Mouse (Mus musculus) hindbrain, embryonic 13.5 days (tissue): ENCODE measurements around the gene Scn8a. TPM values are rescaled to one million over a fixed set of nuclear protein-coding genes. Genes with fewer than 3 reads are reported as not detected.

Experiments used
- ATAC-seq: fragments of 200-750 bp; cut with Nextera tagmentation; 2 replicates; pipeline ENCODE4 v1.8.0; 2017; ENCODE audit warnings: moderate TSS enrichment; ENCODE audit not compliant: low FRiP score
- H3K27ac ChIP-seq: fragments of 300-500 bp; sonication (generic); 2 replicates; pipeline ENCODE4 v1.5.1; 2015; ENCODE audit warnings: inconsistent platforms, mild to moderate bottlenecking, moderate library complexity
- H3K27me3 ChIP-seq: fragments of 300-500 bp; sonication (generic); 2 replicates; pipeline ENCODE4 v1.6.1; 2015; ENCODE audit warnings: mild to moderate bottlenecking, inconsistent platforms
- H3K36me3 ChIP-seq: fragments of 300-500 bp; sonication (generic); 2 replicates; pipeline ENCODE4 v1.6.1; 2015; ENCODE audit warnings: mild to moderate bottlenecking, inconsistent platforms
- H3K4me1 ChIP-seq: fragments of 300-500 bp; sonication (generic); replicated peaks from 2 replicates; pipeline ENCODE4 v1.6.1; 2015; ENCODE audit warnings: inconsistent platforms
- H3K4me2 ChIP-seq: fragments of 300-500 bp; sonication (generic); 2 replicates; pipeline ENCODE4 v1.6.1; 2015; ENCODE audit warnings: inconsistent platforms, mild to moderate bottlenecking, moderate library complexity
- H3K4me3 ChIP-seq: fragments of 300-500 bp; sonication (generic); 2 replicates; pipeline ENCODE4 v1.5.1; 2015; ENCODE audit warnings: mild to moderate bottlenecking, inconsistent platforms
- H3K9ac ChIP-seq: fragments of 300-500 bp; sonication (generic); 2 replicates; pipeline ENCODE4 v1.6.1; 2015; ENCODE audit warnings: mild to moderate bottlenecking, inconsistent platforms
- H3K9me3 ChIP-seq: fragments of 300-500 bp; sonication (generic); 2 replicates; pipeline ENCODE4 v1.6.1; 2016; ENCODE audit warnings: inconsistent platforms
- WGBS: fragments of 180-500 bp; shearing (Covaris S2); methylation state at CpG from one replicate; pipeline ENCODE4 v1.1.7; 2015; 5-methylcytosine and 5-hydroxymethylcytosine counted together
- polyA plus RNA-seq: library from polyadenylated mRNA; unstranded; fragments of >200 nt; fragmentation: Nextera tagmentation; extraction: Ambion mirVana; gene quantifications from 2 replicates; pipeline ENCODE4 v1.2.1, GENCODE M21; 2015

Gene Scn8a
- polyA plus RNA-seq, 1 experiment from 2014 or later = 18.8 TPM

- Histone ChIP-seq H3K9ac (peak within 1 kb of the TSS; percentile 84), H3K4me3 (peak within 1 kb of the TSS; percentile 66), H3K27ac (peak within 1 kb of the TSS; percentile 88), H3K4me1 (peaks cover 75% of the 10 kb centered on the region), H3K9me3 (no peaks in the 10 kb centered on the region), H3K4me2 (peak within 1 kb of the TSS; percentile 80), H3K36me3 (no peaks in the 10 kb centered on the region), H3K27me3 (no peaks in the 10 kb centered on the region)
- under 1% methylated on average over 57 of the region's 96 CpGs for WGBS
- ATAC-seq = peak; percentile 31; the same call in 1 of the 2 replicates
These were observed 208.4 kb downstream of the Scn8a start, which contains the start of gene Fignl2 for GRCm38 (mm10) chr15:101077813-101078730. Gene Fignl2, minus strand, starts transcription at chr15:101078567.

DNA sequence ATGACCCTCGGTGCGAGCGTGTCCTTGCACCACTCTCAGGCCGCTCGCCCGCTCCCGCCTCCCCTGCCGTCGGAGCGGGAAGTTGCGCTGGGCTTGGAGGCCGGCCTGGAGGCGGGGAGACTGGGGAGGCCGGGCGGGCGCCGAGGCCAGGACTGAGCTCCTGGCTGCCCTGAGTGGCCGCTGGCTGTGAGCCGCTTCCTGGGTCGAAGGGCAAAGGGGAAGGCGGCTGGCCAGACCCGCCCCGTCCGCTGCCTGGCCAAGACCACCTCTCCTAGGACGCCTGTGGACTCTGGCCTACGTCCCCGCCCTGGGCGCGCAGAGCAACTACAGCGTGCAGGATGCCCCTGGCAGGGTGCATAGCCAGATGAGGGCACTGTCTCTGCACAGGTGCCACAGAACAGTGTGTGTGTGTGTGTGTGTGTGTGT lies 209.1 kb downstream of the Scn8a start:
- peak overlapping the region; percentile 80 for H3K4me2 ChIP-seq
- 1% methylated on average over 29 of the region's 30 CpGs for WGBS
- H3K9ac ChIP-seq = peak overlapping the region; percentile 84
- H3K4me3 ChIP-seq = peak overlapping the region; percentile 66
- no peaks in the 10 kb centered on the region for H3K27me3 ChIP-seq
- peak overlapping the region; percentile 88 for H3K27ac ChIP-seq
- H3K9me3 ChIP-seq = no peaks in the 10 kb centered on the region
- peak; percentile 43 for ATAC-seq
- peaks cover 71% of the 10 kb centered on the region for H3K4me1 ChIP-seq
- H3K36me3 ChIP-seq = no peaks in the 10 kb centered on the region

DNA sequence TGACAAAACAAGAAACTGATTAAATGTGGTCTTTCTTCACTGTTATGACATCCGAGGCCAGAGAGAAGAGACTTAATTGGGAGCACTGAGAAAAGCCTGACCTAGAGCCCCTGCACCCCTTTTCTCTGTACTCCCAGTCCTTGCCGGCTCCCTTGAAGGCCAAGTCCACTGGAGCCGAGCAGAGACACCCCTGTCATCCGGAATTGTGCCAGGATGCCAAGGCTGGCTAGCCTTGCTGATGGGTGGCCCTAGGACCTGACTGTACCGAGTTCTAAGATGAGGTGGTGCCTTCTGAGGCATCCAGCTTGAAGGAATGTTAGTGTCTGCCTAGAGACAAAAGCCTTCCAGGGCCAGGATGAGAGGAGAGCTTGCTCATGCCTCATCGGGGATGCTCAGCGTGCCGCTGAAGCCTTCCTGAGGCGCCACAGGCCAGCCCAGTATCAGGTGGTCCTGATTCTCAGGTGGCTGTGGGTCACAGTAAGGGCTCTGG lies 210.4 kb downstream of the Scn8a start:
- WGBS = 71% methylated on average over 9 of the region's 9 CpGs
- Histone ChIP-seq H3K27me3 (no peaks in the 10 kb centered on the region), H3K9ac (no peak overlapping the region), H3K4me1 (peaks cover 58% of the 10 kb centered on the region), H3K36me3 (no peaks in the 10 kb centered on the region), H3K4me2 (no peak overlapping the region), H3K27ac (no peak overlapping the region), H3K4me3 (no peak overlapping the region), H3K9me3 (no peaks in the 10 kb centered on the region)
- ATAC-seq = no peak

GRCm38 (mm10) chr15:101081035-101081548 lies 211.4 kb downstream of the Scn8a start:
- Histone ChIP-seq H3K36me3 (no peaks in the 10 kb centered on the region), H3K9me3 (no peaks in the 10 kb centered on the region), H3K4me2 (no peak overlapping the region), H3K9ac (no peak overlapping the region), H3K4me1 (peaks cover 48% of the 10 kb centered on the region), H3K27me3 (no peaks in the 10 kb centered on the region), H3K4me3 (no peak overlapping the region), H3K27ac (no peak overlapping the region)
- no peak for ATAC-seq
- 74% methylated on average over 7 of the region's 7 CpGs for WGBS

DNA sequence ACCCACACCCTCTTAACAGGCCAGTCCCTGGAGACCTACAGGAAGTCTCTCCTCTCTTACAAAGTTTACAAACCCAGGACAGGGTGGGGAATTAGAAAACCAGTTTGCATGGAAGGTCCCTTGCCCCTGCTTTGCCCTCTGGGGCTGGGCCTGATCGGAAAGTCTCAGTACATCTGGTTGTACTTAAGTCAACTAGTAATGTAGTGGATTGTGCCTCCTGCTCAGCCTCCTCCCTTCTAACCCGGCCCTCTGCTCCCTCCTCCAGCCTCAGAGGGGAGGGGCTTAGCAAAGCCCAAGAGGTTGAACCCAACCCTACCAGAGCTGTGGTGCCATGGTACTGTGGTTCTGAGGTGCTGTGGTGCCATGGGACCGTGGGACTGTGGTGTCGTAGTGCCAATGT lies 212.6 kb downstream of the Scn8a start:
- Histone ChIP-seq H3K9me3 (no peaks in the 10 kb centered on the region), H3K4me3 (no peak overlapping the region), H3K27ac (no peak overlapping the region), H3K27me3 (no peaks in the 10 kb centered on the region), H3K4me2 (no peak overlapping the region), H3K4me1 (peaks cover 37% of the 10 kb centered on the region), H3K36me3 (no peaks in the 10 kb centered on the region), H3K9ac (no peak overlapping the region)
- no peak for ATAC-seq
- 52% methylated on average over 4 of the region's 4 CpGs for WGBS

DNA sequence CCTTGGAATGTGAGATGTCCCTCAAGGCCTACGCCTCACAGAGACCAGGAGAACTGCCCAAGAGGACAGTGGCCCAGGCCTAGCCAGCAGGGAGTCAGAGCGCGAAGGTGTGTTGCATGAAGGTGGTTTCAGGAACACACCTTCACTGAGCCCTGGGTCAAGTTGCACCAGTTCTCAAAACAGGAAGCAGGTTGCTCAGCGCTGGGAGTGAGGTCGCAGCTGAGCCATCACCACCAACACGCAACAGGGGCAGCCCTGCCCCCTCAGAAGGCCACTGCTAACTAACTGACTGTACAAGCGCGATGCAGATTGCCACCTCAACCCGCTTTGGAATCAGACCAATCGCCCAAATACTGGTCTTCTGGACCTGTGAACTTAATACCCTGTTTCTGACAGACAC lies 214.8 kb downstream of the Scn8a start:
- Histone ChIP-seq H3K36me3 (no peaks in the 10 kb centered on the region), H3K4me1 (peaks cover 24% of the 10 kb centered on the region), H3K4me2 (no peak overlapping the region), H3K9ac (no peak overlapping the region), H3K4me3 (no peak overlapping the region), H3K27ac (no peak overlapping the region), H3K27me3 (no peaks in the 10 kb centered on the region), H3K9me3 (no peaks in the 10 kb centered on the region)
- no peak for ATAC-seq
- 85% methylated on average over 10 of the region's 10 CpGs for WGBS

DNA sequence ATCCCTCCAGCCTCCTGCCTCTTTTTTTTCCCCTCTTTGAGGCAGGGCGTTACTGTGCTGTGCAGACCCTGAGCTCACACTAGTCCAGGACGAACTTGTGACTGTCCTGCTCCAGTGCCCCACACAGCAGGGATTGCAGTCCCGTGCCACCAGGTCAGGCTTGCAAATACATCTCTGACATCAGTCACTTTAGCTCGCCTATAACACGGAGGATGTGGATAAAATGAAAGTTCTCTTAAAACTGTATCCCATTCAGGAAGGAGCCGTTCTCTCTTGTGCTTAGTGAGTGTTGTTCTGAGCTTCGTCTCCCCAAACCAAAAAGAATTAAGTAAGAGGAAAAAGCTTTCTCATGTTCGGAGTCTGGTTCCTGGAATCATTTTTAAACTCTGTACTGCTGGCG lies 216.8 kb downstream of the Scn8a start:
- Histone ChIP-seq H3K9me3 (no peaks in the 10 kb centered on the region), H3K4me3 (no peak overlapping the region), H3K27me3 (no peaks in the 10 kb centered on the region), H3K27ac (no peak overlapping the region), H3K9ac (no peak overlapping the region), H3K4me2 (no peak overlapping the region), H3K4me1 (peaks cover 9% of the 10 kb centered on the region), H3K36me3 (no peaks in the 10 kb centered on the region)
- WGBS = 67% methylated on average over 9 of the region's 9 CpGs
- ATAC-seq = no peak

DNA sequence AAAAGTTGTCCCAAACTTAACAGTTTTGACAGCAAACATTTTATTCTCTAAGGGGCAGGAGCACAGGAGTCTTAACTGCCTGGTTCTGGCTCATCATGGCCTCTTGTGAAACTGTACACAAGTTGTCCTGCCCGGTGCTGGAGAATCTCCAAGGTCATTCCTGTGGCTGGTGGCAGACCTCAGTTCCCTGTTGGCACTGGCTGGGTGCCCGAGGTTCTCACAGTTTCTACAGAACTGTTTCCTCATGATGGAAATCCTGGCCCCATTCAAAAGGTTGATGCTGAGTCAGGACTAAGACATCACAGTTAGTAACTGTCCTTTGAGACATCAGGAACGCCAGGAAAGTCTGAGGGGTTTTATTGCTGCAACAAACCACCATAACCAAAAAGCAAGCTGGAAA lies 217.3 kb downstream of the Scn8a start:
- H3K36me3 ChIP-seq = no peaks in the 10 kb centered on the region
- ATAC-seq = no peak
- no peak overlapping the region for H3K4me3 ChIP-seq
- H3K9me3 ChIP-seq = no peaks in the 10 kb centered on the region
- H3K27me3 ChIP-seq = no peaks in the 10 kb centered on the region
- H3K9ac ChIP-seq = no peak overlapping the region
- H3K4me2 ChIP-seq = no peak overlapping the region
- peaks cover 9% of the 10 kb centered on the region for H3K4me1 ChIP-seq
- H3K27ac ChIP-seq = no peak overlapping the region
- whole genome bisulfite sequencing = 71% methylated on average over 3 of the region's 3 CpGs

DNA sequence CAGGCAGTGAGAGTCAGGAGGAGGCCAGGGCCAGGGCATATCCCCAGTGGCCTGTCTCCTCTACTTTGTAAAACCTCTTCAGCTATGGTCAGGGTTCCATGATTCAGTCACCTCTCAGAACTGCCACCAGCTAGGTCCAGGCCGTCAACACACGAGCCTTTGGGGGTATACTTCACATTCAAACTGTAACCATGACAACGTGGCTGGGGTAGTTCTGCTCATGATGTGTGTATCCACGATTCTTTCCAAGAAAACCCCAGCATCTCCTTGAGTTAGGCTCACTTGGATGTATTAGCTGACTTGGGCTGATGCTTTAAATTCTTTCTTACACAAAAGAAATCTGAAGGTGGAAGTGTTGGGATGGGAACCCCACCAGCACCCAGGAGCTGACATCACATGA lies 218.6 kb downstream of the Scn8a start:
- peaks cover 23% of the 10 kb centered on the region for H3K4me1 ChIP-seq
- H3K27me3 ChIP-seq = no peaks in the 10 kb centered on the region
- no peak overlapping the region for H3K4me3 ChIP-seq
- no peak overlapping the region for H3K27ac ChIP-seq
- no peak overlapping the region for H3K4me2 ChIP-seq
- H3K9ac ChIP-seq = no peak overlapping the region
- H3K36me3 ChIP-seq = no peaks in the 10 kb centered on the region
- H3K9me3 ChIP-seq = no peaks in the 10 kb centered on the region
- WGBS = 33% methylated on average over 4 of the region's 4 CpGs
- no peak for ATAC-seq

- no peak overlapping the region for H3K4me2 ChIP-seq
- H3K36me3 ChIP-seq = no peaks in the 10 kb centered on the region
- no peak for ATAC-seq
- no peaks in the 10 kb centered on the region for H3K27me3 ChIP-seq
- H3K4me1 ChIP-seq = peaks cover 39% of the 10 kb centered on the region
- H3K4me3 ChIP-seq = no peak overlapping the region
- no peak overlapping the region for H3K9ac ChIP-seq
- WGBS = 95% methylated on average over 8 of the region's 8 CpGs
- peak overlapping the region; percentile 89 for H3K27ac ChIP-seq
- no peaks in the 10 kb centered on the region for H3K9me3 ChIP-seq
These were observed 221.9 kb downstream of the Scn8a start for GRCm38 (mm10) chr15:101091551-101091950.

- no peaks in the 10 kb centered on the region for H3K27me3 ChIP-seq
- peaks cover 39% of the 10 kb centered on the region for H3K4me1 ChIP-seq
- H3K36me3 ChIP-seq = no peaks in the 10 kb centered on the region
- H3K9me3 ChIP-seq = no peaks in the 10 kb centered on the region
- peak; percentile 47; the same call in 1 of the 2 replicates for ATAC-seq
- 23% methylated on average over 14 of the region's 14 CpGs for WGBS
- no peak overlapping the region for H3K4me3 ChIP-seq
- H3K27ac ChIP-seq = peak overlapping the region; percentile 89
- H3K4me2 ChIP-seq = peak overlapping the region; percentile 35
- no peak overlapping the region for H3K9ac ChIP-seq
These were observed 222.6 kb downstream of the Scn8a start for GRCm38 (mm10) chr15:101092121-101092828.
